Mouse (Mus musculus) hindbrain, embryonic 11.5 days (tissue): ENCODE data around the gene Gm10295. TPM values are rescaled to one million over a fixed set of nuclear protein-coding genes. Genes with fewer than 3 reads are reported as not detected.

Source experiments
- ATAC-seq: fragments of 200-750 bp; cut with Nextera tagmentation; 2 replicates; pipeline ENCODE4 v1.8.0; 2017; ENCODE audit warnings: mild to moderate bottlenecking, moderate TSS enrichment, moderate library complexity; ENCODE audit not compliant: low FRiP score
- DNase-seq: peaks from one replicate; pipeline ENCODE4 v3.0.0-alpha.2; 2015; ENCODE audit warnings: low spot score
- H3K27ac ChIP-seq: fragments of 300-500 bp; sonication (generic); 2 replicates; pipeline ENCODE4 v1.5.1; 2014; ENCODE audit warnings: mild to moderate bottlenecking, low read depth, low read length
- H3K27me3 ChIP-seq: fragments of 300-500 bp; sonication (generic); 2 replicates; pipeline ENCODE4 v1.6.1; 2014; ENCODE audit warnings: mild to moderate bottlenecking, low read length, moderate library complexity, mixed read lengths; ENCODE audit not compliant: control insufficient read depth, insufficient read depth
- H3K36me3 ChIP-seq: fragments of 300-500 bp; sonication (generic); 2 replicates; pipeline ENCODE4 v1.6.1; 2014; ENCODE audit warnings: mild to moderate bottlenecking, low read length, moderate library complexity, mixed read lengths; ENCODE audit not compliant: control insufficient read depth, insufficient read depth
- H3K4me1 ChIP-seq: fragments of 300-500 bp; sonication (generic); replicated peaks from 2 replicates; pipeline ENCODE4 v1.6.1; 2014; ENCODE audit warnings: low read length, mixed read lengths; ENCODE audit not compliant: control insufficient read depth, insufficient read depth
- H3K4me2 ChIP-seq: fragments of 300-500 bp; sonication (generic); replicated peaks from 2 replicates; pipeline ENCODE4 v1.6.1; 2014; ENCODE audit warnings: mild to moderate bottlenecking, low read depth, low read length
- H3K4me3 ChIP-seq: fragments of 300-500 bp; sonication (generic); 2 replicates; pipeline ENCODE4 v1.5.1; 2014; ENCODE audit warnings: low read depth, low read length
- H3K9ac ChIP-seq: fragments of 300-500 bp; sonication (generic); 2 replicates; pipeline ENCODE4 v1.6.1; 2014; ENCODE audit warnings: low read depth, low read length
- H3K9me3 ChIP-seq: fragments of 300-500 bp; sonication (generic); 2 replicates; pipeline ENCODE4 v1.6.1; 2016; ENCODE audit warnings: low read length; ENCODE audit not compliant: control insufficient read depth
- WGBS: fragments of 180-500 bp; shearing (Covaris S2); extraction: QIAGEN DNeasy Blood & Tissue Kit; methylation state at CpG from one replicate; pipeline ENCODE4 v1.1.7; 2014; 5-methylcytosine and 5-hydroxymethylcytosine counted together
- polyA plus RNA-seq: library from polyadenylated mRNA; unstranded; fragments of >200 nt; fragmentation: Nextera tagmentation; extraction: Ambion mirVana; gene quantifications from 2 replicates; pipeline ENCODE4 v1.2.1, GENCODE M21; 2014

Gene Gm10295
- polyA plus RNA-seq, 1 experiment from 2014 or later = not detected

- Histone ChIP-seq H3K36me3 (no peaks in the 10 kb centered on the region), H3K27me3 (no peaks in the 10 kb centered on the region), H3K4me3 (no peak overlapping the region), H3K9me3 (no peaks in the 10 kb centered on the region), H3K9ac (no peak overlapping the region), H3K27ac (no peak overlapping the region), H3K4me2 (no peak overlapping the region), H3K4me1 (no peaks in the 10 kb centered on the region)
- no peak for DNase-seq
- no peak for ATAC-seq
- 61% methylated on average over 2 of the region's 2 CpGs for WGBS
Observed at GRCm38 (mm10) chr7:71370746-71371145, 19.5 kb upstream of the Gm10295 start.

- DNase-seq = no peak
- no peaks in the 10 kb centered on the region for H3K4me1 ChIP-seq
- ATAC-seq = no peak
Observed at GRCm38 (mm10) chr7:71370128-71370527, 18.8 kb upstream of the Gm10295 start.

GRCm38 (mm10) chr7:71368543-71369181 is 17.4 kb upstream of the Gm10295 start:
- no peaks in the 10 kb centered on the region for H3K36me3 ChIP-seq
- no peak overlapping the region for H3K4me2 ChIP-seq
- H3K4me3 ChIP-seq = no peak overlapping the region
- no peak for ATAC-seq
- H3K27me3 ChIP-seq = no peaks in the 10 kb centered on the region
- H3K9ac ChIP-seq = no peak overlapping the region
- WGBS = 89% methylated on average over 13 of the region's 13 CpGs
- H3K9me3 ChIP-seq = no peaks in the 10 kb centered on the region
- H3K4me1 ChIP-seq = no peaks in the 10 kb centered on the region
- no peak overlapping the region for H3K27ac ChIP-seq
- DNase-seq = no peak

More at GRCm38 (mm10) chr7:71370128-71370527, 18.8 kb upstream of the Gm10295 start:
- Histone ChIP-seq H3K4me3 (no peak overlapping the region), H3K36me3 (no peaks in the 10 kb centered on the region), H3K9ac (no peak overlapping the region), H3K4me2 (no peak overlapping the region), H3K9me3 (no peaks in the 10 kb centered on the region), H3K27me3 (no peaks in the 10 kb centered on the region), H3K27ac (no peak overlapping the region)
- WGBS = 88% methylated on average over 3 of the region's 3 CpGs

GRCm38 (mm10) chr7:71355596-71355995 is 4.3 kb upstream of the Gm10295 start:
- Histone ChIP-seq H3K4me1 (no peaks in the 10 kb centered on the region), H3K27ac (no peak overlapping the region), H3K4me2 (no peak overlapping the region), H3K9ac (no peak overlapping the region), H3K27me3 (no peaks in the 10 kb centered on the region), H3K36me3 (no peaks in the 10 kb centered on the region), H3K4me3 (no peak overlapping the region), H3K9me3 (no peaks in the 10 kb centered on the region)
- 83% methylated on average over 5 of the region's 5 CpGs for WGBS
- ATAC-seq = no peak
- no peak for DNase-seq

GRCm38 (mm10) chr7:71348922-71349321 is 2.4 kb downstream of the Gm10295 start:
- Histone ChIP-seq H3K9me3 (no peaks in the 10 kb centered on the region), H3K4me1 (no peaks in the 10 kb centered on the region), H3K27ac (no peak overlapping the region), H3K36me3 (no peaks in the 10 kb centered on the region), H3K27me3 (no peaks in the 10 kb centered on the region), H3K9ac (no peak overlapping the region), H3K4me2 (no peak overlapping the region), H3K4me3 (no peak overlapping the region)
- DNase-seq = no peak
- 87% methylated on average over 9 of the region's 9 CpGs for WGBS
- no peak for ATAC-seq

GRCm38 (mm10) chr7:71324919-71325583 is 26.2 kb downstream of the Gm10295 start:
- Histone ChIP-seq H3K4me3 (no peak overlapping the region), H3K27ac (no peak overlapping the region), H3K36me3 (no peaks in the 10 kb centered on the region), H3K9ac (no peak overlapping the region), H3K4me2 (no peak overlapping the region), H3K9me3 (no peaks in the 10 kb centered on the region), H3K4me1 (no peaks in the 10 kb centered on the region), H3K27me3 (no peaks in the 10 kb centered on the region)
- DNase-seq = no peak
- no peak for ATAC-seq
- WGBS = 85% methylated on average over 11 of the region's 11 CpGs

- Histone ChIP-seq H3K9me3 (no peaks in the 10 kb centered on the region), H3K27me3 (no peaks in the 10 kb centered on the region), H3K4me1 (no peaks in the 10 kb centered on the region), H3K9ac (no peak overlapping the region), H3K27ac (no peak overlapping the region), H3K4me2 (no peak overlapping the region), H3K4me3 (no peak overlapping the region), H3K36me3 (no peaks in the 10 kb centered on the region)
- ATAC-seq (no peak), DNase-seq (no peak)
- WGBS = 88% methylated on average over 7 of the region's 7 CpGs
Observed at GRCm38 (mm10) chr7:71313148-71313765, 38.0 kb downstream of the Gm10295 start.

GRCm38 (mm10) chr7:71312375-71312774 is 38.9 kb downstream of the Gm10295 start:
- Histone ChIP-seq H3K4me1 (no peaks in the 10 kb centered on the region), H3K27me3 (no peaks in the 10 kb centered on the region), H3K9me3 (no peaks in the 10 kb centered on the region), H3K4me3 (no peak overlapping the region), H3K36me3 (no peaks in the 10 kb centered on the region), H3K4me2 (no peak overlapping the region), H3K9ac (no peak overlapping the region), H3K27ac (no peak overlapping the region)
- ATAC-seq (no peak), DNase-seq (no peak)
- WGBS = 79% methylated on average over 3 of the region's 3 CpGs

GRCm38 (mm10) chr7:71311411-71311810 is 39.9 kb downstream of the Gm10295 start:
- no peak overlapping the region for H3K27ac ChIP-seq

More at GRCm38 (mm10) chr7:71311411-71311810, 39.9 kb downstream of the Gm10295 start:
- WGBS = 55% methylated on average over 11 of the region's 11 CpGs
- Histone ChIP-seq H3K4me2 (no peak overlapping the region), H3K36me3 (no peaks in the 10 kb centered on the region), H3K4me1 (no peaks in the 10 kb centered on the region), H3K27me3 (no peaks in the 10 kb centered on the region), H3K9ac (no peak overlapping the region), H3K4me3 (no peak overlapping the region), H3K9me3 (no peaks in the 10 kb centered on the region)
- no peak for ATAC-seq
- no peak for DNase-seq
